Mouse (Mus musculus) limb, embryonic 14.5 days (tissue): ENCODE data around the gene Focad. TPM values are rescaled to one million over a fixed set of nuclear protein-coding genes. Genes with fewer than 3 reads are reported as not detected.

Experiments
- ATAC-seq: fragments of 200-750 bp; cut with Nextera tagmentation; 2 replicates; pipeline ENCODE4 v1.8.0; 2017; ENCODE audit warnings: low read depth, moderate number of reproducible peaks, moderate TSS enrichment; ENCODE audit not compliant: low FRiP score
- DNase-seq: peaks from one replicate; pipeline ENCODE4 v3.0.0-alpha.2; 2015; ENCODE audit warnings: low spot score
- H3K27ac ChIP-seq: fragments of 300-500 bp; sonication (generic); replicated peaks from 2 replicates; pipeline ENCODE4 v1.5.1; 2014; ENCODE audit warnings: low read depth, mild to moderate bottlenecking, low read length, moderate library complexity, mixed read lengths
- H3K27me3 ChIP-seq: fragments of 300-500 bp; sonication (generic); 2 replicates; pipeline ENCODE4 v1.6.1; 2014; ENCODE audit warnings: low read length, mixed read lengths; ENCODE audit not compliant: control insufficient read depth, insufficient read depth
- H3K36me3 ChIP-seq: fragments of 300-500 bp; sonication (generic); 2 replicates; pipeline ENCODE4 v1.6.1; 2014; ENCODE audit warnings: mild to moderate bottlenecking, low read length, moderate library complexity, mixed read lengths; ENCODE audit not compliant: control insufficient read depth, insufficient read depth
- H3K4me1 ChIP-seq: fragments of 300-500 bp; sonication (generic); 2 replicates; pipeline ENCODE4 v1.6.1; 2014; ENCODE audit warnings: antibody characterized with exemption, low read length, mixed read lengths; ENCODE audit not compliant: control insufficient read depth, insufficient read depth
- H3K4me2 ChIP-seq: fragments of 300-500 bp; sonication (generic); replicated peaks from 2 replicates; pipeline ENCODE4 v1.6.1; 2014; ENCODE audit warnings: low read depth, mild to moderate bottlenecking, low read length, moderate library complexity; ENCODE audit not compliant: severe bottlenecking
- H3K4me3 ChIP-seq: fragments of 300-500 bp; sonication (generic); replicated peaks from 2 replicates; pipeline ENCODE4 v1.5.1; 2014; ENCODE audit warnings: low read length
- H3K9ac ChIP-seq: fragments of 300-500 bp; sonication (generic); 2 replicates; pipeline ENCODE4 v1.6.1; 2014; ENCODE audit warnings: mild to moderate bottlenecking, low read depth, low read length, moderate library complexity; ENCODE audit not compliant: severe bottlenecking
- H3K9me3 ChIP-seq: fragments of 300-500 bp; sonication (generic); 2 replicates; pipeline ENCODE4 v1.6.1; 2016; ENCODE audit warnings: low read length; ENCODE audit not compliant: control insufficient read depth
- POLR2A ChIP-seq: fragments of 200-500 bp; IDR thresholded peaks from 2 replicates; pipeline ENCODE4 v1.8.0; 2012; ENCODE audit warnings: inconsistent platforms, mild to moderate bottlenecking, moderate library complexity, borderline replicate concordance; ENCODE audit not compliant: insufficient read depth, insufficient read length; ENCODE audit errors: extremely low read depth
- WGBS: fragments of 180-500 bp; shearing (Covaris S2); extraction: QIAGEN DNeasy Blood & Tissue Kit; methylation state at CpG from one replicate; pipeline ENCODE4 v1.1.7; 2014; 5-methylcytosine and 5-hydroxymethylcytosine counted together
- polyA plus RNA-seq, 2 experiments: library from polyadenylated mRNA; depleted of rRNA in 1 of 2; stranded (reverse) in 1 of 2; unstranded in 1 of 2; fragments of >200 nt; fragmentation: Nextera tagmentation in 1 of 2; extraction: Ambion mirVana in 1 of 2; gene quantifications; 2 replicates each; pipeline versions ENCODE4 v1.2.1 to v1.2.3; 2012 to 2014

The Focad gene
- polyA plus RNA-seq (2012; rRNA removed) (14.6 and 15.7 TPM in 2 replicates), polyA plus RNA-seq (2014; fragmentation: Nextera tagmentation; extraction: Ambion mirVana) (18.2 and 19.5 TPM in 2 replicates)

DNA sequence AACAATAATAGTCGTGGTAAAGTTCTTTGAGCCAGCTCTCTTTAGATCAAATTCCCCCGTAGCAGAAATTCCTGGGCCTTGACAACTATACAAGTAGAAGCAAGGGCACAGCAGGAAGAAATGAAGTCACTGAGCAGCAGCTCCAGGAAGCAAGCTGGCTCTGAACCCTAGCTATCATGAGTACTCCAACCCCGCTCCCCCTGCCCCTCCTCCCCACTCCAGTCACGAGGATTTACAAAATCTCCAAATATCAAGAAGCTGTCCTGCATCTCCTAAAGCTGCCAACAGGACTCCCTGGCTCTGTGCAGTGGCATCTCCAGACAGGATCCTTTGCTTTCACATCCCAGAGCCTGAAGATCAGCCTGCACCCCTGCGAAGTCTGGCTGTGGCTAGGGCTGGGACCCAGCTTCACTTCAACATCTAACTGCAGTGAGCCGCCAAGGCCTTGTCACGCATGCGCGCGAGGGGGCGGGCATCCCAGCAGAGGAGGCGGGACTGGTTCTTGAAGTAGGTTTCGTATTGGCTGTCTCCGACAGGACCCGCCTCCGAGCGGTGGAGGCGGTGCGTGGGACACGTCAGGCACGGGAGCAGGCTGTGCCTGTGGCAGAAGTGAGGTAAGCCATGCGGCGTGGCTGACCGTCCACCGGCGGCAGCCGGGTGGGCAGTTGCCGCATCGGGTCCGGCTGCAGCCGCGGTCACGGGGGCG is at the start of gene Focad:
TSS of gene Focad (plus strand) at position 568 of the 706 bp plus-strand sequence.
- WGBS = under 1% methylated on average over 26 of the region's 34 CpGs
- DNase-seq (peak; percentile 96), ATAC-seq (peak; percentile 100)
- Histone ChIP-seq H3K9me3 (no peaks in the 10 kb centered on the region), H3K4me3 (peak within 1 kb of the TSS; percentile 80), H3K4me2 (peak within 1 kb of the TSS; percentile 97), H3K27ac (0 out of 2 replicates have a peak within 1 kb of the TSS, but pooled peaks have one; percentile 43), H3K9ac (peak within 1 kb of the TSS; percentile 68), H3K4me1 (peaks cover 3% of the 10 kb centered on the region; the same call in 1 of the 2 replicates), H3K36me3 (no peaks in the 10 kb centered on the region), H3K27me3 (no peaks in the 10 kb centered on the region)
- TF ChIP-seq POLR2A = 0 out of 2 replicates have a peak, but pooled peaks have one; percentile 75

DNA sequence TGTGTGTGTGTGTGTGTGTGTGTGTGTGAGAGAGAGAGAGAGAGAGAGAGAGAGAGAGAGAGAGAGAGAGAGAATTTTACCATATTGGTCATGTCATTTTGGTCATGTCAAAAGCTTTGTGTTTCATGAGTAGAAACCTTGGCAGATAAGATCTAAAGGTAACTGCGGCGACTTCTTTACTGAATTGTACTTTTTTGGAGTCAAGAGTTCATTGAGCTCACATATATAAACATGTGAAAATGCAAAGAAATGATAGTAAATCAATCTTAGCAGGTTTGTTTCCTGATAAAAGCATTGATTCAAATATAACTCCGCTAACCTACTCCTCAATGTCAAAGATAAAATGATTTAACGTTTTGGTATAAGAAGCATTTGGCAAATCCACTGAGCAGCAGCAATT is 49.3 kb upstream of the Focad start:
- no peak overlapping the region for H3K4me3 ChIP-seq
- 83% methylated on average over 4 of the region's 4 CpGs for WGBS
- no peaks in the 10 kb centered on the region for H3K4me1 ChIP-seq
- H3K36me3 ChIP-seq = no peaks in the 10 kb centered on the region
- H3K27me3 ChIP-seq = no peaks in the 10 kb centered on the region
- no peaks in the 10 kb centered on the region for H3K9me3 ChIP-seq
- ATAC-seq (no peak), DNase-seq (no peak)
- no peak overlapping the region for H3K4me2 ChIP-seq
- H3K27ac ChIP-seq = no peak overlapping the region
- no peak for TF ChIP-seq POLR2A
- H3K9ac ChIP-seq = no peak overlapping the region

DNA sequence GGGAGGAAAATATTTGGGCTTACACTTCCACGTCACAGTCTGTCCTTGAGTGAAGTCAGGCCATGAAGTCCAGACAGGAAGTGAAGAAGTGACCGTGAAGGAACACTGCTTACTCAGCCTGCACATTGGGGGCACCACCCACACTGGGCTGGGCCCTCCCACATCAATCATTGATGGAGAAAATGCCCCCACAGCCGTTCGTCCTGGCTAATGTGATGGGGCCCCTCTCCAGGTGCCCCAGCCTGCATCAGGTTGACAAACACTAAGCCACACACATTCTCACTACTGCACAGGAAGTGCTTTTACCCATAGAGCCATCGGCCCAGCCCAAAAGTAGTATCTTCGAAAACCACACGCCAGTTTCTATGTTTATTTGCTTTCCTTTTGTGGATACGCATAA is 48.1 kb upstream of the Focad start:
- H3K4me3 ChIP-seq = no peak overlapping the region
- H3K4me1 ChIP-seq = no peaks in the 10 kb centered on the region
- H3K36me3 ChIP-seq = no peaks in the 10 kb centered on the region
- no peak for DNase-seq
- H3K9me3 ChIP-seq = no peaks in the 10 kb centered on the region
- 71% methylated on average over 8 of the region's 8 CpGs for WGBS
- no peak for TF ChIP-seq POLR2A
- H3K9ac ChIP-seq = no peak overlapping the region
- H3K4me2 ChIP-seq = no peak overlapping the region
- no peak for ATAC-seq
- no peak overlapping the region for H3K27ac ChIP-seq
- no peaks in the 10 kb centered on the region for H3K27me3 ChIP-seq

DNA sequence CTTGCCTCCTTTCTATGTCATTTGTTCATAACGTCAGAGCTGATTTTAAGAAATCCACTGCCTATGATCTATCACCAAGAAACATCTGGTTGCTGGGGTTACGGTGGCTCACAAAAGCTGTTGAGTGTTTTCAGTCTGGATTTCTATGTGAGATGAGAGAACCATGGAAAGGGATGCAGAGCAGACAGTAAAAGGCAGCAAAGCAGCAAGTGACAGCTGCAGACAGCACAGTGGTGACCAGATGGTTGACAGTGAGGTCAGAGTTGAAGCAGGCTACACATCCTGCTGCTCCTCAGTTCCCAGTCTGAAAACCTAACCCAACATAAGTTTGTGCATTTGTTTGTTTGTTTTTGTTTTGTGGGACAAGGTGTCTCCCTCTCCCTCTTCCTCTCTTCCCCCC is 19.0 kb upstream of the Focad start:
- no peak for ATAC-seq
- no peaks in the 10 kb centered on the region for H3K27me3 ChIP-seq
- no peaks in the 10 kb centered on the region for H3K36me3 ChIP-seq
- no peak overlapping the region for H3K4me2 ChIP-seq
- no peak overlapping the region for H3K9ac ChIP-seq
- DNase-seq = no peak
- TF ChIP-seq POLR2A = no peak
- H3K4me1 ChIP-seq = no peaks in the 10 kb centered on the region
- H3K27ac ChIP-seq = no peak overlapping the region
- H3K4me3 ChIP-seq = no peak overlapping the region
- WGBS = 59% methylated on average over 2 of the region's 2 CpGs
- 0 out of 2 replicates have a peak, but pooled peaks cover 3% of the 10 kb centered on the region for H3K9me3 ChIP-seq

DNA sequence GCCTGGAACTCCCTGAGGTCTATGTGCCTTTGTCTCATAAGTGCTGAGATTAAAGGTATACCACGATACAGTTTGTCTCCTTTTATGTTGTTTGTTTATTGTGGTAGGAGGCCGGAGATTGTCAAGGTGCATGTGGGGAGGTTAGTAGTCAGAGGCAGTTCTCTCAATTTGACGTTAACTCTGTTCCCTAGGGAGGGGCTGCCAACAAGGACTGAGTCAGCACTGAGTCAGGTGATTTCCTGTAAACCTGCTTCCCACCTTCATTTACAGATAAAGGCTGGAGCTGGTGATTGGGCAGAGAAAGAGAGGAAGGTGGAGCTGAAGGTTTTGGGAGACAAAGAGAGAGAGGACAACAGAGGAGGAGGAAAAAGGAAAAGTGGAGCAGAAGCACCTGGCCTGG is 15.4 kb upstream of the Focad start:
- DNase-seq (no peak), ATAC-seq (no peak)
- Histone ChIP-seq H3K9me3 (no peaks in the 10 kb centered on the region), H3K27ac (no peak overlapping the region), H3K4me2 (no peak overlapping the region), H3K27me3 (no peaks in the 10 kb centered on the region), H3K36me3 (no peaks in the 10 kb centered on the region), H3K9ac (no peak overlapping the region), H3K4me3 (no peak overlapping the region), H3K4me1 (peaks cover 2% of the 10 kb centered on the region; the same call in 1 of the 2 replicates)
- 67% methylated on average over 3 of the region's 3 CpGs for WGBS
- TF ChIP-seq POLR2A = no peak
